ENCODE assay signal across 8 mouse cellular contexts in the genomic region with DNA sequence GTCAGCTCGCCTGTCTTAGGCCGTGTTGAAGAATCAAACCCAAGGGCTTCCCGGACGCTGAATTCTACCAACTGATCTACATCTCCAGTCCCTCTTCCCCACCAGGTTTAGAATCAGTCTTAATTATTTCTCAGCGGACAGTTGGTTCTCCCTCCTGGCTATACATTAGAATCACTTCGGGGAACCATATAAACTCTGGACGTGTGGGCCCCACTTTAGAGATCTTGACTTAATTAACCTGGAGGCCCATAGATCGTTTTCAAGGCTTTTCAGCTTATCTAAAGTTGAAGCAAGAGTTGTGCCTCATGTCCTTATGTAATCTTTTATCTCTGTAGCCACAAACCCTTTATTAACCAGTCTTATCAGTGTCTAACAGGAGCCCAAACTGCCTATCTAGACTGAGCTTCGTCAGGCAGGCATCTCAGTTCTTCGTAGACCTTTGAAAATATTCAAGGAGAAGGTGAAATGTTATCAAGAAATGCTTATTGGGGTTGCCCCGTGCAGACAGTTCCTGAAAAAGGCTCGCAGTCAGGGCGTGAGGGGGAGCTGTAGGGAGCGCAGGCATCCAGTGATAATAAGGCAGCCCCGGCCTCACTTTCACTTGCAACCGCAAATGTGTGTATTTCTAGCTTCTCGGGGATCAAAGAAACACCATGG. TPM values are rescaled to one million over a fixed set of nuclear protein-coding genes. Genes with fewer than 3 reads are reported as not detected.
DNase-seq lines count a peak whose midpoint lies in the region; ATAC-seq and TF ChIP-seq lines count a peak whose summit lies in the region.

No protein-coding gene starts in this region.

- no peaks in the 10 kb centered on the region for H3K9me3 ChIP-seq in erythroblast, embryonic 14.5 days (ENCODE audit: control insufficient read depth, low read length)
- H3K9me3 ChIP-seq in midbrain, embryonic 15.5 days = no peaks in the 10 kb centered on the region

- H3K4me2 ChIP-seq in midbrain, embryonic 15.5 days = peak overlapping the region; percentile 66

- H3K9ac ChIP-seq in midbrain, embryonic 15.5 days = peak overlapping the region; percentile 44; the same call in 1 of the 2 replicates

- H3K36me3 ChIP-seq in C2C12 (ENCODE audit: control insufficient read depth, insufficient read depth) = no peaks in the 10 kb centered on the region
- H3K36me3 ChIP-seq in erythroblast, embryonic 14.5 days (ENCODE audit: control insufficient read depth) = peaks cover 31% of the 10 kb centered on the region
- H3K36me3 ChIP-seq in midbrain, embryonic 15.5 days (replicated peaks) = no peaks in the 10 kb centered on the region

- H3ac ChIP-seq in C2C12 (ENCODE audit: control insufficient read depth, insufficient read length, low read depth) = peak overlapping the region; percentile 34

- H3K4me3 ChIP-seq in C2C12 (ENCODE audit: insufficient read depth, poor library complexity, severe bottlenecking) = peak overlapping the region; percentile 84
- peak overlapping the region; percentile 85 for H3K4me3 ChIP-seq in erythroblast, embryonic 14.5 days (replicated peaks)
- H3K4me3 ChIP-seq in midbrain, embryonic 15.5 days = peak overlapping the region; percentile 53

- peaks cover 9% of the 10 kb centered on the region for H3K79me2 ChIP-seq in C2C12 (ENCODE audit: control insufficient read depth, insufficient read depth)

- peaks cover 64% of the 10 kb centered on the region for H3K4me1 ChIP-seq in erythroblast, embryonic 14.5 days (ENCODE audit: control insufficient read depth)
- H3K4me1 ChIP-seq in midbrain, embryonic 15.5 days = peaks cover 21% of the 10 kb centered on the region

- H3K27ac ChIP-seq in midbrain, embryonic 15.5 days = peak overlapping the region; percentile 80

- H3K79me3 ChIP-seq in C2C12 (ENCODE audit: low read depth) = no peaks in the 10 kb centered on the region

- ATAC-seq in midbrain, embryonic 15.5 days (replicated peaks) = no peak; the same call in 1 of the 2 replicates

- no peak for TF ChIP-seq CTCF in C2C12 (IDR thresholded peaks at IDR 0.05; ENCODE audit: control insufficient read depth, insufficient read depth, insufficient read length)

- WGBS in midbrain, embryonic 15.5 days = 8% methylated on average over 17 of the region's 17 CpGs

- peak; percentile 7 for DNase-seq in cerebellum, adult 8-10 months
- no peak for DNase-seq in cerebellum, adult 18-20 months
- peak; percentile 20 for DNase-seq in kidney, adult 9 months
- DNase-seq in left cerebral cortex, postnatal 10 days (ENCODE audit: extremely low spot score in 1 of 2, low spot score in 2 of 2) = no peak
- no peak for DNase-seq in cerebellum, postnatal 10 days

- no peaks in the 10 kb centered on the region for H3K27me3 ChIP-seq in C2C12 (ENCODE audit: control insufficient read depth, insufficient read depth, insufficient read length)
- no peaks in the 10 kb centered on the region for H3K27me3 ChIP-seq in erythroblast, embryonic 14.5 days (ENCODE audit: control insufficient read depth)
- no peaks in the 10 kb centered on the region for H3K27me3 ChIP-seq in midbrain, embryonic 15.5 days (replicated peaks)

- intact Hi-C loops in left cerebral cortex, postnatal 10 days (cut with DNase I) = loop anchor here (1.0 to 10.0 kb wide), 4 partner anchors 135 to 628 kb away; no protein-coding TSS in a partner anchor

TF ChIP-seq in C2C12, 6 proteins besides CTCF, POLR2A, EP300 and RAD21:
- TF ChIP-seq CEBPB (IDR thresholded peaks at IDR 0.05; ENCODE audit: low read depth) (no peak), USF1 (IDR thresholded peaks at IDR 0.05; ENCODE audit: low read depth) (no peak), FOSL1 (IDR thresholded peaks at IDR 0.05; ENCODE audit: insufficient read depth, low read length, poor library complexity, severe bottlenecking) (no peak), MYOG (IDR thresholded peaks at IDR 0.05; ENCODE audit: control insufficient read depth, extremely low read depth, insufficient read length) (no peak), MAX (IDR thresholded peaks at IDR 0.05) (no peak), MYOD1 (IDR thresholded peaks at IDR 0.05; ENCODE audit: control insufficient read depth, insufficient read length, low read depth) (no peak)
TF ChIP-seq in C2C12: peak in this region for 0.

RNA-seq across cellular contexts. Expression of a gene that starts 0.5 kb away (rescaled TPM):
- 2.1 TPM for polyA plus RNA-seq in C2C12 (2012; fragmentation: generic; extraction: Trizol)
- 0.19 and 0.29 TPM in 2 replicates for polyA plus RNA-seq in erythroblast, embryonic 14.5 days (2012)
- 62.6 and 63.5 TPM in 2 replicates for polyA plus RNA-seq in midbrain, embryonic 15.5 days (2015; fragmentation: Nextera tagmentation; extraction: Ambion mirVana)
- 10 to 100 TPM; 15.4 to 17.2 TPM for total RNA-seq in left cerebral cortex, postnatal 10 days (2021)

RNA-seq across cellular contexts. Expression of a gene that starts 5.6 kb away (rescaled TPM):
- not detected for polyA plus RNA-seq in C2C12 (2012; fragmentation: generic; extraction: Trizol)
- not detected in 2 replicates for polyA plus RNA-seq in erythroblast, embryonic 14.5 days (2012)
- not detected in 2 replicates for polyA plus RNA-seq in midbrain, embryonic 15.5 days (2015; fragmentation: Nextera tagmentation; extraction: Ambion mirVana)
- not detected for total RNA-seq in left cerebral cortex, postnatal 10 days (2021)

Comparison
In these comparisons a context has a peak if more than half of its experiments do, and no peak if none do; other contexts are left out.
1. DNase-seq: peak in cerebellum, adult 8-10 months (single experiment) and kidney, adult 9 months (single experiment); none in cerebellum, adult 18-20 months (0 of 2), left cerebral cortex, postnatal 10 days (0 of 2) and cerebellum, postnatal 10 days (0 of 2).
2. RNA of a gene that starts 0.5 kb away (polyA plus RNA-seq): 62.6 to 63.5 TPM in midbrain, embryonic 15.5 days; 2.1 TPM in C2C12 (single experiment) and 0.19 to 0.29 TPM in erythroblast, embryonic 14.5 days; every median in the first group is over 10 times any median in the second.
3. Peak in every context shown above with its lines, with median percentiles within 50 percentile points of each other: H3K4me3 ChIP-seq.